Mouse (Mus musculus): ENCODE measurements around the gene Slfn14.
"Not testable (repeated sequence)": the region's sequence is repeated elsewhere in the genome, so short reads cannot be mapped to it uniquely, and the experiment has no call there.

GRCm38 (mm10) chr11:83257211-83257610 lies 29.3 kb downstream of the Slfn14 start:
- TF ChIP-seq EP300 (IDR thresholded peaks at IDR 0.05; ENCODE audit: low read depth in 1 of 2, low read length in 2 of 2); CTCF (IDR thresholded peaks at IDR 0.05 in 2 of 3, conservative IDR thresholded peaks at IDR 0.05 in 1 of 3; ENCODE audit: control insufficient read depth in 1 of 3, insufficient read depth in 1 of 3, low read depth in 2 of 3, low read length in 3 of 3, poor library complexity in 1 of 3, severe bottlenecking in 1 of 3); ZMIZ1 (IDR thresholded peaks at IDR 0.05; ENCODE audit: low read depth, low read length); TCF12 (IDR thresholded peaks at IDR 0.05; ENCODE audit: low read depth, low read length); MYC (IDR thresholded peaks at IDR 0.05; ENCODE audit: low read depth, low read length); E2F4 (IDR thresholded peaks at IDR 0.05; ENCODE audit: borderline replicate concordance, low read depth, low read length); POLR2A (IDR thresholded peaks at IDR 0.05; ENCODE audit: control insufficient read depth in 1 of 2, insufficient read depth in 1 of 2, low read depth in 1 of 2, low read length in 2 of 2, poor library complexity in 1 of 2); HCFC1 (IDR thresholded peaks at IDR 0.05; ENCODE audit: low read depth, low read length); GABPA (IDR thresholded peaks at IDR 0.05; ENCODE audit: low read depth, low read length); NELFE (IDR thresholded peaks at IDR 0.05; ENCODE audit: low read depth, low read length); USF1 (IDR thresholded peaks at IDR 0.05; ENCODE audit: low read depth, low read length): not testable (repeated sequence)
